Mouse (Mus musculus) stomach, postnatal 0 days (tissue): ENCODE data around the gene Zbtb5. TPM values are rescaled to one million over a fixed set of nuclear protein-coding genes. Genes with fewer than 3 reads are reported as not detected.

Experiments used
- ATAC-seq: fragments of 200-750 bp; cut with Nextera tagmentation; 2 replicates; pipeline ENCODE4 v1.8.0; 2017; ENCODE audit not compliant: low FRiP score, low TSS enrichment
- DNase-seq: peaks from one replicate; pipeline ENCODE4 v3.0.0-alpha.2; 2016; ENCODE audit warnings: low spot score
- H3K27ac ChIP-seq: fragments of 300-500 bp; sonication (generic); replicated peaks from 2 replicates; pipeline ENCODE4 v1.5.1; 2014; ENCODE audit warnings: mild to moderate bottlenecking, control low read depth
- H3K27me3 ChIP-seq: fragments of 300-500 bp; sonication (generic); 2 replicates; pipeline ENCODE4 v1.6.1; 2014; ENCODE audit warnings: low read length; ENCODE audit not compliant: control insufficient read depth, insufficient read depth
- H3K36me3 ChIP-seq: fragments of 300-500 bp; sonication (generic); 2 replicates; pipeline ENCODE4 v1.6.1; 2014; ENCODE audit warnings: low read length, mixed read lengths; ENCODE audit not compliant: control insufficient read depth, insufficient read depth
- H3K4me1 ChIP-seq: fragments of 300-500 bp; sonication (generic); replicated peaks from 2 replicates; pipeline ENCODE4 v1.6.1; 2014; ENCODE audit warnings: antibody characterized with exemption; ENCODE audit not compliant: control insufficient read depth, insufficient read depth
- H3K4me2 ChIP-seq: fragments of 300-500 bp; sonication (generic); replicated peaks from 2 replicates; pipeline ENCODE4 v1.6.1; 2014; ENCODE audit warnings: low read depth, mild to moderate bottlenecking, control low read depth, moderate library complexity
- H3K4me3 ChIP-seq: fragments of 300-500 bp; sonication (generic); 2 replicates; pipeline ENCODE4 v1.5.1; 2014; ENCODE audit warnings: low read depth, low read length, control low read depth
- H3K9ac ChIP-seq: fragments of 300-500 bp; sonication (generic); 2 replicates; pipeline ENCODE4 v1.6.1; 2014; ENCODE audit warnings: mild to moderate bottlenecking, low read length, control low read depth, mixed read lengths
- H3K9me3 ChIP-seq: fragments of 300-500 bp; sonication (generic); 2 replicates; pipeline ENCODE4 v1.6.1; 2016; ENCODE audit warnings: low read length; ENCODE audit not compliant: control insufficient read depth
- CTCF ChIP-seq: IDR thresholded peaks from 2 replicates; pipeline ENCODE4 v1.5.1; 2016; ENCODE audit warnings: antibody characterized with exemption, low read depth, mild to moderate bottlenecking, moderate library complexity
- EP300 ChIP-seq: optimal IDR thresholded peaks from 2 replicates; pipeline ENCODE3; 2016; ENCODE audit warnings: antibody characterized with exemption
- WGBS: fragments of 180-500 bp; shearing (Covaris S2); extraction: QIAGEN DNeasy Blood & Tissue Kit; methylation state at CpG from one replicate; pipeline ENCODE4 v1.1.7; 2014; 5-methylcytosine and 5-hydroxymethylcytosine counted together
- polyA plus RNA-seq: library from polyadenylated mRNA; unstranded; fragments of >200 nt; fragmentation: Nextera tagmentation; extraction: Ambion mirVana; gene quantifications from 2 replicates; pipeline ENCODE4 v1.2.1, GENCODE M21; 2015

The Zbtb5 gene
- polyA plus RNA-seq, 1 experiment from 2014 or later = 9.7 TPM

DNA sequence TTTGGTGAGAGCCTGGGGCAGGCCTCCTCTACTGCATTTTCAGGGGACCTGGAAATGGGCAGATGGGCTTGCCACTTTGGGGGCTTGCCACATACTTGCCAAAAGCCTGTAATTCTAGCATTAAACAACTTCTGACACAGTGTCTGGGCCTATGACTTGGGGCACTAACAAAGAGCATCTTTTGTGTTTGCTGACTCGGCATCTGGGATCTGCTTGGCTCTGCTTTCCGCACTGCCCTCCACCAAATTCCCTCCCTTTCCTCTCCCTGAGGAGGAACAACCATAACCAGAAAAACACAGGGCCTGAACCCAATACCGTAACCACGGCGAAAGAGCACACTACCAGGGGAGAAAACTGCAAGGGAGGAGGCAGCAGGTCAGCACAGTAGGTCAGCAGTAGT, 21.7 kb downstream of the Zbtb5 start:
- no peak overlapping the region for H3K4me2 ChIP-seq
- H3K27ac ChIP-seq = no peak overlapping the region
- H3K27me3 ChIP-seq = no peaks in the 10 kb centered on the region
- H3K9ac ChIP-seq = no peak overlapping the region
- ATAC-seq = no peak
- TF ChIP-seq EP300 (no peak), CTCF (no peak)
- WGBS = over 99% methylated on average over 5 of the region's 5 CpGs
- no peaks in the 10 kb centered on the region for H3K4me1 ChIP-seq
- H3K36me3 ChIP-seq = peaks cover 20% of the 10 kb centered on the region
- no peaks in the 10 kb centered on the region for H3K9me3 ChIP-seq
- DNase-seq = no peak
- no peak overlapping the region for H3K4me3 ChIP-seq

- DNase-seq (no peak), ATAC-seq (no peak)
- no peaks in the 10 kb centered on the region for H3K9me3 ChIP-seq
- no peak overlapping the region for H3K4me3 ChIP-seq
- H3K4me1 ChIP-seq = no peaks in the 10 kb centered on the region; the same call in 1 of the 2 replicates
- no peak overlapping the region for H3K9ac ChIP-seq
- no peaks in the 10 kb centered on the region for H3K27me3 ChIP-seq
- H3K27ac ChIP-seq = no peak overlapping the region
- H3K4me2 ChIP-seq = no peak overlapping the region
- 78% methylated on average over 10 of the region's 10 CpGs for WGBS
- H3K36me3 ChIP-seq = no peaks in the 10 kb centered on the region
- no peak for TF ChIP-seq CTCF
- no peak for TF ChIP-seq EP300
Measured at GRCm38 (mm10) chr4:44983131-44983740, 29.0 kb downstream of the Zbtb5 start.

DNA sequence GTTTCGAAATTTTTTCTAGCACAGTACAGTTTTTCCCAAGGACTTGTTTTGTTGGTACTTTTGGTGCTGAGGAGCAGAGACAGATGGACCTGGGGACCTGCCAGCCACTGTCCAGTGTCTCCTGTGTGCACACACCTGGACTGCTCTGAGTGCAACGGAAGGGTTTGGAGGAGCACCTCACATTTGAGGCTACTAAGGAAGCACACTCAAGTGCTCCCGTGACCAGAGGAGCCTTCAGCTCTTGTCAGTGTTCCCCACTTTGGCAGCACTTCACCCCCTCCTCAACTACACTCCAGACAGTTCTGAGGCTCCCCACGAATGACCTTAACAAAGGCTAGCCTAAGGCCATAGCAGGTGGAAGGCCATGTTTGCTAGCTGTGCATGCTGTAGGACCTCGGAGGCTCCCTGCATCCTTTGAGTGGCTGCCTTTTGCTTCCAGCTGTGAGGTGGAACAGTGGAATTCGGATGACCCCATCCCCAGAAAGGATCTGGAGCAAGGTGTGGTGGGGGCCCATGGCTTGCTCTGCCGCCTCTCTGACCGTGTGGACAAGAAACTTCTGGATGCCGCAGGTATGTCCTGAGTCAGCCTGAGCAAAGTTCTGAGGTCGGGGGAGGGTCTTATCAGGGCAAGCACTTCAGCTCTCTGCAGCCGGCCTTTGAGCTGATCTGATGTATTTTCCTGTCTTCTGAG, 29.6 kb downstream of the Zbtb5 start:
- no peak overlapping the region for H3K4me3 ChIP-seq
- H3K4me2 ChIP-seq = peak overlapping the region; percentile 96
- no peaks in the 10 kb centered on the region for H3K9me3 ChIP-seq
- H3K27ac ChIP-seq = no peak overlapping the region
- ATAC-seq = no peak
- H3K4me1 ChIP-seq = no peaks in the 10 kb centered on the region; the same call in 1 of the 2 replicates
- DNase-seq = no peak
- 66% methylated on average over 11 of the region's 11 CpGs for WGBS
- no peak for TF ChIP-seq EP300
- no peak for TF ChIP-seq CTCF
- H3K36me3 ChIP-seq = no peaks in the 10 kb centered on the region
- H3K9ac ChIP-seq = no peak overlapping the region
- no peaks in the 10 kb centered on the region for H3K27me3 ChIP-seq

DNA sequence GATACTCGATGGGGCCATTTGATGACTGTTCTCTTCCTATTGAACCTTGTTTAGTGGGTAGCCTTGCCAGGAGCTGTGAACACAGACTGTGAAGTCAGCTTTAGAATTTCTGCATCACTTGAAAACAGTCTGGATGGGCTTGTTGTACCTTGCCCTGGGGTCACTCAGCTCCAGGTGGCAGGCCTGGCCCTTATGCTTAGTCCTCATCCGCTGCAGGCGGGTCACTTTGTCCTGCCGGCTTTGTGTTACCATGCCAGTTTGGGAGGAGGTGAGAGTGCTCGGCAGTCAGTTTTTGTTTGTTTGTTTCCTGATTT, 30.3 kb downstream of the Zbtb5 start:
- peak overlapping the region; percentile 83 for H3K27ac ChIP-seq

DNA sequence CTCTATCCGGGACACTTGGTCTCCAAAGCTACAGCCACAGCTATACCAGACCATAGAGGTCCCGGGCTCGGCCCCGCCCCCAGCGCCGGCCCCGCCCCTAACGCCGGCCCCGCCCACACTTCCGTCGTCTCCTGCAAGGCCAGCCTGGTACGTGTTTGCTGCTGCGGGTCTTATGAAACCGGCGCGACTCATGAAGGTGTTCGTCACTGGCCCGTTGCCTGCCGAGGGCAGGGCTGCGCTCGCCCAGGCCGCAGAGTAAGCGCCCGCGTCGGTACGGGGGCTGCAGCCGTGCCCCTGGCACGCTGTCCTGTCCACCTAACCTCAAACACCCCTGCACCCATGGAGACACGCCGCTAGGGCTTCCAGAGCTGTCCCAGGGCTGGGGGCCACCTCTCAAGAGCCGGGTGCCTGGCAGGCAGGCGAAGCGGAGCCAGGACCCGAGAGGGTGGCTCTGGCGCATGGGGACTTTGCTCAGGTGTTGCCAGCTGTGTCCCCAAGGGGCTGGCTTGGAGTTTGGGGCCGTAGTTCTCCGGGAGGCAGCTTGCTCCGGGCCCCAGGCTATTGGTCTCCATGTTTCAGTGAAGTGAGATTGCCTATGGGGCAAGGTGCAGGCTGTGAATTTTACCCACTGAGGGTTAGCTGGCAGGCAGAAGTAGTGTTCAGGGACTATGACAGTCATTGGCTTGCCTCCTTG, 30.8 kb downstream of the Zbtb5 start, which contains the start of gene Grhpr:
Grhpr (plus strand) TSS at position 116 of the 694 bp plus-strand sequence.
- peak; percentile 61 for TF ChIP-seq CTCF
- TF ChIP-seq EP300 = no peak
- H3K36me3 ChIP-seq = no peaks in the 10 kb centered on the region
- ATAC-seq (peak; percentile 95), DNase-seq (peak; percentile 96)
- under 1% methylated on average over 40 of the region's 40 CpGs for WGBS
- no peaks in the 10 kb centered on the region for H3K9me3 ChIP-seq
- H3K27ac ChIP-seq = peak within 1 kb of the TSS; percentile 83
- peak within 1 kb of the TSS; percentile 60 for H3K4me3 ChIP-seq
- H3K9ac ChIP-seq = peak within 1 kb of the TSS; percentile 80
- peak within 1 kb of the TSS; percentile 96 for H3K4me2 ChIP-seq
- no peaks in the 10 kb centered on the region for H3K27me3 ChIP-seq
- H3K4me1 ChIP-seq = no peaks in the 10 kb centered on the region; the same call in 1 of the 2 replicates

More for the DNA sequence above, 30.3 kb downstream of the Zbtb5 start:
- H3K4me3 ChIP-seq = peak overlapping the region; percentile 60
- no peaks in the 10 kb centered on the region for H3K36me3 ChIP-seq
- H3K9me3 ChIP-seq = no peaks in the 10 kb centered on the region
- DNase-seq (no peak), ATAC-seq (no peak)
- TF ChIP-seq CTCF = no peak
- TF ChIP-seq EP300 = no peak
- H3K9ac ChIP-seq = peak overlapping the region; percentile 80
- 28% methylated on average over 5 of the region's 5 CpGs for WGBS
- H3K4me1 ChIP-seq = no peaks in the 10 kb centered on the region; the same call in 1 of the 2 replicates
- H3K4me2 ChIP-seq = peak overlapping the region; percentile 96
- no peaks in the 10 kb centered on the region for H3K27me3 ChIP-seq
